Mouse (Mus musculus) MEL (cell line): ENCODE results near the gene Txnrd2. TPM values are rescaled to one million over a fixed set of nuclear protein-coding genes. Genes with fewer than 3 reads are reported as not detected.

Source experiments
- DNase-seq: peaks from one replicate; pipeline ENCODE4 v3.0.0; 2011; ENCODE audit warnings: low read depth, low spot score
- H3K27ac ChIP-seq: 2 replicates; pipeline ENCODE4 v1.5.1; 2012; ENCODE audit warnings: low read depth, mild to moderate bottlenecking, control low read depth, low read length, moderate library complexity; ENCODE audit not compliant: control insufficient read depth
- H3K27me3 ChIP-seq, 2 experiments: fragments of 150-350 bp in 1 of 2; sonication (generic) in 1 of 2; 2 replicates each; pipeline ENCODE4 v1.6.1; 2012; ENCODE audit warnings: low read length in 2 of 2, mild to moderate bottlenecking in 2 of 2, improper control_type of control experiment in 1 of 2, moderate library complexity in 1 of 2; ENCODE audit not compliant: insufficient read depth in 2 of 2, control insufficient read depth in 1 of 2
- H3K36me3 ChIP-seq, 2 experiments: 2 replicates each; pipeline ENCODE4 v1.6.1; 2012 to 2014; ENCODE audit warnings: low read length in 2 of 2, improper control_type of control experiment in 1 of 2, inconsistent platforms in 1 of 2, mild to moderate bottlenecking in 1 of 2; ENCODE audit not compliant: insufficient read depth in 2 of 2, control insufficient read depth in 1 of 2
- H3K4me1 ChIP-seq, 2 experiments: fragments of 150-350 bp in 1 of 2; sonication (generic) in 1 of 2; 2 replicates each; pipeline ENCODE4 v1.6.1; 2012; ENCODE audit warnings: low read length in 2 of 2, improper control_type of control experiment in 1 of 2, mild to moderate bottlenecking in 1 of 2; ENCODE audit not compliant: insufficient read depth in 2 of 2, control insufficient read depth in 1 of 2
- H3K4me3 ChIP-seq, 2 experiments: fragments of 150-350 bp in 1 of 2; sonication (generic) in 1 of 2; 2 replicates each; pipeline ENCODE4 v1.5.1; 2012; ENCODE audit warnings: low read depth in 2 of 2, low read length in 2 of 2, mild to moderate bottlenecking in 2 of 2, moderate library complexity in 2 of 2, control low read depth in 1 of 2, improper control_type of control experiment in 1 of 2; ENCODE audit not compliant: control insufficient read depth in 1 of 2, insufficient read depth in 1 of 2
- H3K79me2 ChIP-seq: 2 replicates; pipeline ENCODE4 v1.6.1; 2012; ENCODE audit warnings: mild to moderate bottlenecking, low read length, moderate library complexity; ENCODE audit not compliant: control insufficient read depth, poor library complexity, insufficient read depth
- H3K9ac ChIP-seq: 2 replicates; pipeline ENCODE4 v1.6.1; 2012; ENCODE audit warnings: low read depth, mild to moderate bottlenecking, control low read depth, low read length, moderate library complexity; ENCODE audit not compliant: control insufficient read depth, poor library complexity, severe bottlenecking
- H3K9me3 ChIP-seq: fragments of 150-350 bp; sonication (generic); replicated peaks from 2 replicates; pipeline ENCODE4 v1.6.1; 2012; ENCODE audit warnings: mild to moderate bottlenecking, low read length, improper control_type of control experiment, moderate library complexity; ENCODE audit not compliant: insufficient read depth
- CHD1 ChIP-seq: IDR thresholded peaks from 2 replicates; pipeline ENCODE4 v1.6.1; 2012; ENCODE audit warnings: low read depth, mild to moderate bottlenecking, inconsistent platforms, low read length, improper control_type of control experiment
- CTCF ChIP-seq, 3 experiments: IDR thresholded peaks in 2 of 3; conservative IDR thresholded peaks in 1 of 3; 2 replicates each; pipeline ENCODE4 v1.5.1; 2011 to 2012; ENCODE audit warnings: low read length in 3 of 3, low read depth in 2 of 3, mild to moderate bottlenecking in 2 of 3, improper control_type of control experiment in 1 of 3, inconsistent platforms in 1 of 3, mixed read lengths in 1 of 3, moderate library complexity in 1 of 3; ENCODE audit not compliant: control insufficient read depth in 1 of 3, insufficient read depth in 1 of 3, poor library complexity in 1 of 3, severe bottlenecking in 1 of 3
- E2F4 ChIP-seq: IDR thresholded peaks from 2 replicates; pipeline ENCODE4 v1.6.1; 2011; ENCODE audit warnings: low read depth, low read length, improper control_type of control experiment, borderline replicate concordance
- ELF1 ChIP-seq: IDR thresholded peaks from 2 replicates; pipeline ENCODE4 v1.6.1; 2014; ENCODE audit warnings: low read depth, mild to moderate bottlenecking, inconsistent platforms, low read length, improper control_type of control experiment, moderate library complexity
- EP300 ChIP-seq, 2 experiments: IDR thresholded peaks; 2 replicates each; pipeline ENCODE4 v1.6.1; 2011; ENCODE audit warnings: improper control_type of control experiment in 2 of 2, low read length in 2 of 2, low read depth in 1 of 2, mild to moderate bottlenecking in 1 of 2
- ETS1 ChIP-seq: IDR thresholded peaks from 2 replicates; pipeline ENCODE4 v1.6.1; 2012; ENCODE audit warnings: low read depth, mild to moderate bottlenecking, inconsistent platforms, low read length, improper control_type of control experiment, moderate library complexity
- GATA1 ChIP-seq: IDR thresholded peaks from 2 replicates; pipeline ENCODE4 v1.6.1; 2011; ENCODE audit warnings: low read depth, low read length, improper control_type of control experiment
- JUND ChIP-seq: IDR thresholded peaks from 2 replicates; pipeline ENCODE4 v1.6.1; 2011; ENCODE audit warnings: low read depth, mild to moderate bottlenecking, improper control_type of control experiment, low read length
- KAT2A ChIP-seq: conservative IDR thresholded peaks from 2 replicates; pipeline ENCODE4 v1.6.1; 2012; ENCODE audit warnings: low read depth, low read length, improper control_type of control experiment, inconsistent platforms
- MAX ChIP-seq: IDR thresholded peaks from 2 replicates; pipeline ENCODE4 v1.6.1; 2011; ENCODE audit warnings: low read length, improper control_type of control experiment
- MAZ ChIP-seq: IDR thresholded peaks from 2 replicates; pipeline ENCODE4 v1.6.1; 2012; ENCODE audit warnings: low read depth, mild to moderate bottlenecking, inconsistent platforms, low read length, improper control_type of control experiment
- MEF2A ChIP-seq: IDR thresholded peaks from 2 replicates; pipeline ENCODE4 v1.6.1; 2014; ENCODE audit warnings: low read depth, mild to moderate bottlenecking, inconsistent platforms, low read length, improper control_type of control experiment; ENCODE audit not compliant: poor library complexity, insufficient replicate concordance, severe bottlenecking; ENCODE audit errors: extremely low read depth
- NELFE ChIP-seq: IDR thresholded peaks from 2 replicates; pipeline ENCODE4 v1.6.1; 2011; ENCODE audit warnings: low read depth, low read length, improper control_type of control experiment
- NRF1 ChIP-seq: IDR thresholded peaks from 2 replicates; pipeline ENCODE4 v1.6.1; 2014; ENCODE audit warnings: low read depth, mild to moderate bottlenecking, inconsistent platforms, low read length, improper control_type of control experiment, moderate library complexity; ENCODE audit not compliant: poor library complexity, insufficient read depth, severe bottlenecking
- POLR2A ChIP-seq, 2 experiments: IDR thresholded peaks; 2 replicates each; pipeline ENCODE4 v1.6.1; 2011 to 2012; ENCODE audit warnings: low read length in 2 of 2, mild to moderate bottlenecking in 2 of 2, control low read depth in 1 of 2, improper control_type of control experiment in 1 of 2, low read depth in 1 of 2, moderate library complexity in 1 of 2; ENCODE audit not compliant: control insufficient read depth in 1 of 2, insufficient read depth in 1 of 2, poor library complexity in 1 of 2
- RAD21 ChIP-seq: IDR thresholded peaks from 2 replicates; pipeline ENCODE4 v1.6.1; 2011; ENCODE audit warnings: mild to moderate bottlenecking, low read depth, low read length, improper control_type of control experiment
- RCOR1 ChIP-seq: IDR thresholded peaks from 2 replicates; pipeline ENCODE4 v1.6.1; 2012; ENCODE audit warnings: low read depth, mild to moderate bottlenecking, inconsistent platforms, low read length, improper control_type of control experiment
- SIN3A ChIP-seq: IDR thresholded peaks from 2 replicates; pipeline ENCODE4 v1.6.1; 2012; ENCODE audit warnings: low read length, improper control_type of control experiment, inconsistent platforms
- TAL1 ChIP-seq: IDR thresholded peaks from 2 replicates; pipeline ENCODE4 v1.6.1; 2012; ENCODE audit warnings: mild to moderate bottlenecking, inconsistent platforms, low read length, moderate library complexity, mixed read lengths
- TBP ChIP-seq: IDR thresholded peaks from 2 replicates; pipeline ENCODE4 v1.8.0; 2011; ENCODE audit warnings: low read depth, low read length, improper control_type of control experiment
- TCF12 ChIP-seq: IDR thresholded peaks from 2 replicates; pipeline ENCODE4 v1.6.1; 2014; ENCODE audit warnings: low read depth, mild to moderate bottlenecking, inconsistent platforms, low read length, improper control_type of control experiment, moderate library complexity
- UBTF ChIP-seq: IDR thresholded peaks from 2 replicates; pipeline ENCODE4 v1.6.1; 2012; ENCODE audit warnings: low read depth, mild to moderate bottlenecking, inconsistent platforms, low read length, improper control_type of control experiment, moderate library complexity, borderline replicate concordance; ENCODE audit not compliant: insufficient read depth
- USF1 ChIP-seq: IDR thresholded peaks from 2 replicates; pipeline ENCODE4 v1.6.1; 2014; ENCODE audit warnings: low read depth, mild to moderate bottlenecking, inconsistent platforms, low read length, improper control_type of control experiment, moderate library complexity
- USF2 ChIP-seq, 2 experiments: IDR thresholded peaks; 2 replicates each; pipeline ENCODE4 v1.6.1; 2011 to 2012; ENCODE audit warnings: improper control_type of control experiment in 2 of 2, low read length in 2 of 2, borderline replicate concordance in 1 of 2, inconsistent platforms in 1 of 2, low read depth in 1 of 2, mild to moderate bottlenecking in 1 of 2; ENCODE audit not compliant: insufficient read depth in 1 of 2
- polyA plus RNA-seq, 2 experiments: library from polyadenylated mRNA; stranded (reverse) in 1 of 2; unstranded in 1 of 2; fragments of >175 nt in 1 of 2; fragments of >200 nt in 1 of 2; gene quantifications; 2 replicates each; pipeline versions ENCODE4 v1.2.1 to v1.2.4; 2012; ENCODE audit warnings: low replicate concordance in 2 of 2, low read depth in 1 of 2; ENCODE audit not compliant: insufficient read length in 2 of 2, insufficient read depth in 1 of 2, missing spikeins in 1 of 2
- total RNA-seq: library from RNA; depleted of rRNA; stranded (reverse); fragments of 300-350 nt; gene quantifications from 2 replicates; pipeline ENCODE4 v1.2.3, GENCODE M21; 2012

Txnrd2 gene
- total and polyA plus RNA-seq, 3 experiments = 31.2 to 46.8 TPM; not detected in 1

- TF ChIP-seq MEF2A (no peak), NRF1 (no peak), ETS1 (peak; percentile 6; the same call in 1 of the 2 replicates)
- TF ChIP-seq, all 39 proteins: peak for 14
These were observed at the start of gene Txnrd2 (continued) for GRCm38 (mm10) chr16:18426215-18426791.

- peak; percentile 71 for DNase-seq
- H3K4me1 ChIP-seq = peaks cover 6 to 14% of the 10 kb centered on the region in 2 experiments; a peak in 3 of 4 replicates
- TF ChIP-seq E2F4 (no peak), KAT2A (no peak), USF2 (IDR thresholded peaks at IDR 0.05; ENCODE audit: borderline replicate concordance in 1 of 2, insufficient read depth in 1 of 2, low read depth in 1 of 2, low read length in 2 of 2) (peak; percentile 21 to 64; a peak in 3 of 4 replicates), TBP (peak; percentile 40; the same call in 1 of the 2 replicates), TCF12 (no peak), NELFE (no peak), POLR2A (IDR thresholded peaks at IDR 0.05; ENCODE audit: control insufficient read depth in 1 of 2, insufficient read depth in 1 of 2, low read depth in 1 of 2, low read length in 2 of 2, poor library complexity in 1 of 2) (peak in 1 of 2 experiments; percentile 34; a peak in 1 of 4 replicates), ETS1 (peak; percentile 33; the same call in 1 of the 2 replicates), GATA1 (peak; percentile 48; the same call in 1 of the 2 replicates), TAL1 (no peak), NRF1 (no peak), RCOR1 (no peak), RAD21 (no peak), JUND (no peak), MAZ (no peak), MEF2A (no peak), USF1 (peak; percentile 95), SIN3A (no peak), MAX (no peak), CHD1 (no peak), UBTF (no peak), CTCF (IDR thresholded peaks at IDR 0.05 in 2 of 3, conservative IDR thresholded peaks at IDR 0.05 in 1 of 3; ENCODE audit: control insufficient read depth in 1 of 3, insufficient read depth in 1 of 3, low read depth in 2 of 3, low read length in 3 of 3, poor library complexity in 1 of 3, severe bottlenecking in 1 of 3) (no peak), EP300 (IDR thresholded peaks at IDR 0.05; ENCODE audit: low read depth in 1 of 2, low read length in 2 of 2) (no peak; a peak in 1 of 4 replicates), ELF1 (no peak)
- TF ChIP-seq, all 39 proteins: peak for 6
- H3K9me3 ChIP-seq = no peaks in the 10 kb centered on the region
- H3K4me3 ChIP-seq = no peak overlapping the region
- peak overlapping the region; percentile 32 for H3K9ac ChIP-seq
- no peaks in the 10 kb centered on the region for H3K27me3 ChIP-seq
- no peaks in the 10 kb centered on the region for H3K79me2 ChIP-seq
- peaks cover 0 to 11% of the 10 kb centered on the region in 2 experiments; a peak in 2 of 4 replicates for H3K36me3 ChIP-seq
- peak overlapping the region; percentile 71 for H3K27ac ChIP-seq
These were observed 49.0 kb upstream of the Txnrd2 start for GRCm38 (mm10) chr16:18377203-18377602.
